Mouse (Mus musculus) forebrain, embryonic 15.5 days (tissue): ENCODE measurements around the gene Mrgpra2a. TPM values are rescaled to one million over a fixed set of nuclear protein-coding genes. Genes with fewer than 3 reads are reported as not detected.
"Not testable (repeated sequence)": the region's sequence is repeated elsewhere in the genome, so short reads cannot be mapped to it uniquely, and the experiment has no call there.

Experiments
- ATAC-seq: fragments of 200-750 bp; cut with Nextera tagmentation; replicated peaks from 2 replicates; pipeline ENCODE4 v1.8.0; 2017; ENCODE audit warnings: mild to moderate bottlenecking, moderate TSS enrichment, moderate library complexity
- H3K27ac ChIP-seq: fragments of 300-500 bp; sonication (generic); replicated peaks from 2 replicates; pipeline ENCODE4 v1.5.1; 2015; ENCODE audit warnings: mild to moderate bottlenecking, inconsistent platforms
- H3K27me3 ChIP-seq: fragments of 300-500 bp; sonication (generic); 2 replicates; pipeline ENCODE4 v1.6.1; 2015; ENCODE audit warnings: inconsistent platforms
- H3K36me3 ChIP-seq: fragments of 300-500 bp; sonication (generic); 2 replicates; pipeline ENCODE4 v1.6.1; 2015; ENCODE audit warnings: mild to moderate bottlenecking, inconsistent platforms
- H3K4me1 ChIP-seq: fragments of 300-500 bp; sonication (generic); 2 replicates; pipeline ENCODE4 v1.6.1; 2015; ENCODE audit warnings: inconsistent platforms
- H3K4me2 ChIP-seq: fragments of 300-500 bp; sonication (generic); replicated peaks from 2 replicates; pipeline ENCODE4 v1.6.1; 2015; ENCODE audit warnings: mild to moderate bottlenecking, inconsistent platforms
- H3K4me3 ChIP-seq: fragments of 300-500 bp; sonication (generic); 2 replicates; pipeline ENCODE4 v1.5.1; 2015; ENCODE audit warnings: mild to moderate bottlenecking, inconsistent platforms
- H3K9ac ChIP-seq: fragments of 300-500 bp; sonication (generic); replicated peaks from 2 replicates; pipeline ENCODE4 v1.6.1; 2015; ENCODE audit warnings: mild to moderate bottlenecking, inconsistent platforms
- H3K9me3 ChIP-seq: fragments of 300-500 bp; sonication (generic); 2 replicates; pipeline ENCODE4 v1.6.1; 2016; ENCODE audit warnings: inconsistent platforms
- WGBS: fragments of 180-500 bp; shearing (Covaris S2); methylation state at CpG from one replicate; pipeline ENCODE4 v1.1.7; 2015; ENCODE audit warnings: mixed read lengths; 5-methylcytosine and 5-hydroxymethylcytosine counted together
- polyA plus RNA-seq: library from polyadenylated mRNA; unstranded; fragments of >200 nt; fragmentation: Nextera tagmentation; extraction: Ambion mirVana; gene quantifications from 2 replicates; pipeline ENCODE4 v1.2.1, GENCODE M21; 2015

The Mrgpra2a gene
- not detected in 2 replicates for polyA plus RNA-seq

DNA sequence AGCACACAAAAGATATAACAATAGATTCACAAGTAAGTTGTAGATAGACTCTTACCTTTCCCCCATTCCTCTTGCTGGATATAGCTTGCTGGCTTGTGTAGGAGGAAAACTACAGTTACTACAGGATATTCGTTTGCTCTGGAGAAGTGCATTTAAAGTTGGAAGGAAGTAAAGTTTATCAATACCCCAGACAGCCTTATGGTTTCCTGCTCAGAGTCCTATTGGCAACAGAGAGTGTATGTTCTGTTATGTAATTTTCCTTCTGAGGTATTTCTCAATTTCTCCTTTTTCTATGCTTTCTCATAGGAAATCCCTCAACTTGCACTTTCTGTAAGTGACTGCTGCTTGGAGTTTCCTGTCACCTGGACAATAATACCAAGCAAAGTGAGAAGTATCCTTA is at the start of gene Mrgpra2a:
TSS of gene Mrgpra2a (minus strand) at position 125 of the 400 bp plus-strand sequence.
- ATAC-seq: not testable (repeated sequence)
- WGBS: no CpG with 5 or more reads among the region's 1 CpGs

DNA sequence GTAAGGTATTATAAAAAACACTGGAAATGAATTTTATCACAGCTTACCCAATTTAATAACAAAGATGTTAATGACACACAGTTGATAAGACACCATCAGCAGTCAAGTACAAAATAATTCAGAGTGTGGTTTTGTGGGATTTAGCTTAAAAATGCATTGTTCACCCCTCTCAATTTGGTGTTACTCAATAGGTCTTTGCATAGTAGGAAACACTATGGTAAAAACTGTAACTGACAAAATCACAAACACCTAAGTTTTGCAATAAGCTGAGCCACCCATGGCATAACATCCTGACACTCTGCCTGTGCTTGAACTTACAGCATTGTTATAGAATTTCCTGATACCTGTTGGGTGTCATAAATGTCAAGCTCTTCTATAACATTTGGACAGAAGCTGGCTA is 39.3 kb upstream of the Mrgpra2a start:
- not testable (repeated sequence) for H3K4me1 ChIP-seq, H3K4me2 ChIP-seq, H3K4me3 ChIP-seq, H3K9me3 ChIP-seq, H3K36me3 ChIP-seq, H3K27ac ChIP-seq, H3K9ac ChIP-seq, ATAC-seq, H3K27me3 ChIP-seq

More for the DNA sequence above, at the start of gene Mrgpra2a:
- not testable (repeated sequence) for H3K27me3 ChIP-seq, H3K9ac ChIP-seq, H3K9me3 ChIP-seq, H3K36me3 ChIP-seq, H3K4me2 ChIP-seq, H3K27ac ChIP-seq, H3K4me1 ChIP-seq, H3K4me3 ChIP-seq

DNA sequence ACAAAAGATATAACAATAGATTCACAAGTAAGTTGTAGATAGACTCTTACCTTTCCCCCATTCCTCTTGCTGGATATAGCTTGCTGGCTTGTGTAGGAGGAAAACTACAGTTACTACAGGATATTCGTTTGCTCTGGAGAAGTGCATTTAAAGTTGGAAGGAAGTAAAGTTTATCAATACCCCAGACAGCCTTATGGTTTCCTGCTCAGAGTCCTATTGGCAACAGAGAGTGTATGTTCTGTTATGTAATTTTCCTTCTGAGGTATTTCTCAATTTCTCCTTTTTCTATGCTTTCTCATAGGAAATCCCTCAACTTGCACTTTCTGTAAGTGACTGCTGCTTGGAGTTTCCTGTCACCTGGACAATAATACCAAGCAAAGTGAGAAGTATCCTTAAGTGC is 37.5 kb upstream of the Mrgpra2a start:
- not testable (repeated sequence) for H3K9ac ChIP-seq, H3K27me3 ChIP-seq, H3K9me3 ChIP-seq, H3K4me3 ChIP-seq, H3K4me1 ChIP-seq, H3K36me3 ChIP-seq, H3K4me2 ChIP-seq, H3K27ac ChIP-seq, ATAC-seq
- WGBS: no CpG with 5 or more reads among the region's 1 CpGs

GRCm38 (mm10) chr7:47483181-47483580 is 31.2 kb upstream of the Mrgpra2a start:
- H3K27me3 ChIP-seq, H3K4me3 ChIP-seq, ATAC-seq, H3K4me1 ChIP-seq, H3K9me3 ChIP-seq, H3K9ac ChIP-seq, H3K36me3 ChIP-seq, H3K4me2 ChIP-seq, H3K27ac ChIP-seq: not testable (repeated sequence)

DNA sequence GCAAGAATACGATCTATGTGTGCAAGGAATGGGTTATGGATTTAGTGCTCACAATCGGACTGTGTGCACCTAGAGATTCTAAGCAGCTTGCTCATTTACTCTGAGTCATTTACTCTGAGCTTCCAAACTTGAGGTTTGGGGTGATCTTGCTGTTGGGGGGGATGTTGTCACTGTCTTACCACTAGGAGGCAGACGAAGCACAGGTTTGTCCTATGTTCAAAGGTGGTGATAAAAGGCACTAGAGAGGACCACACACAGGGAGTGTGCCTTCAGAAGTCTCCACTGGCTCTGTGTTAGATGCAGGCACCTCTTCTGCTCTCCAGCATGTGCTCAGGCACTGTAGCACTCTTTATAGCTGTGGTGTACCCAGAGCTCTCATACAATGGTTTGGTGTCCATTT is 22.0 kb upstream of the Mrgpra2a start:
- not testable (repeated sequence) for H3K9ac ChIP-seq, H3K27me3 ChIP-seq, ATAC-seq, H3K9me3 ChIP-seq, H3K4me3 ChIP-seq, H3K4me2 ChIP-seq, H3K4me1 ChIP-seq, H3K36me3 ChIP-seq, H3K27ac ChIP-seq
- 30% methylated on average over 1 of the region's 3 CpGs for WGBS

GRCm38 (mm10) chr7:47465278-47465981 is 13.5 kb upstream of the Mrgpra2a start:
- H3K4me2 ChIP-seq, H3K4me3 ChIP-seq, H3K4me1 ChIP-seq, H3K27me3 ChIP-seq, H3K9ac ChIP-seq, ATAC-seq, H3K36me3 ChIP-seq, H3K27ac ChIP-seq, H3K9me3 ChIP-seq: not testable (repeated sequence)

DNA sequence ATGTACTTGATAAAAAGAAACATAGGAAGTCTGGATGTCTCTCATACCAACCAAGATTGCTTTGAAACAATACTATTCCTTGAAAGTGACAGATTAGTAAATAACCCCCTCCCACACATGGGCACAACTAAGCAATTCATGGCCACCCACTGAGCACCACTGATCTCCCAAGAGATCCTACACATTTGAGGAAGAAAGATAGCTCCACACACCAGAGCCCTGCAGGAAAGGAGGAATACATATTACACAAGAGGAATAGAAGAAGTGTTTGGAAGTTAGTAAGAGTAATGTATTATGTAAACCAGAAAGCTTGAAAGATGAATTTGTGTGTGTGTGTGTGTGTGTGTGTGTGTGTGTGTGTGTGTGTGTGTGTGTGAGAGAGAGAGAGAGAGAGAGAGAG is 6.2 kb downstream of the Mrgpra2a start:
- ATAC-seq, H3K9me3 ChIP-seq, H3K4me1 ChIP-seq, H3K4me3 ChIP-seq, H3K4me2 ChIP-seq, H3K36me3 ChIP-seq, H3K27me3 ChIP-seq, H3K27ac ChIP-seq, H3K9ac ChIP-seq: not testable (repeated sequence)

DNA sequence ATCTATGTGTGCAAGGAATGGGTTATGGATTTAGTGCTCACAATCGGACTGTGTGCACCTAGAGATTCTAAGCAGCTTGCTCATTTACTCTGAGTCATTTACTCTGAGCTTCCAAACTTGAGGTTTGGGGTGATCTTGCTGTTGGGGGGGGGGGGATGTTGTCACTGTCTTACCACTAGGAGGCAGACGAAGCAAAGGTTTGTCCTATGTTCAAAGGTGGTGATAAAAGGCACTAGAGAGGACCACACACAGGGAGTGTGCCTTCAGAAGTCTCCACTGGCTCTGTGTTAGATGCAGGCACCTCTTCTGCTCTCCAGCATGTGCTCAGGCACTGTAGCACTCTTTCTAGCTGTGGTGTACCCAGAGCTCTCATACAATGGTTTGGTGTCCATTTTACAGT is 15.5 kb downstream of the Mrgpra2a start:
- H3K4me1 ChIP-seq, H3K27me3 ChIP-seq, H3K4me2 ChIP-seq, H3K36me3 ChIP-seq, H3K4me3 ChIP-seq, H3K9me3 ChIP-seq, ATAC-seq, H3K27ac ChIP-seq, H3K9ac ChIP-seq: not testable (repeated sequence)
- WGBS: 33% methylated on average over 1 of the region's 2 CpGs

GRCm38 (mm10) chr7:47427815-47428508 is 24.0 kb downstream of the Mrgpra2a start:
- not testable (repeated sequence) for H3K4me1 ChIP-seq

DNA sequence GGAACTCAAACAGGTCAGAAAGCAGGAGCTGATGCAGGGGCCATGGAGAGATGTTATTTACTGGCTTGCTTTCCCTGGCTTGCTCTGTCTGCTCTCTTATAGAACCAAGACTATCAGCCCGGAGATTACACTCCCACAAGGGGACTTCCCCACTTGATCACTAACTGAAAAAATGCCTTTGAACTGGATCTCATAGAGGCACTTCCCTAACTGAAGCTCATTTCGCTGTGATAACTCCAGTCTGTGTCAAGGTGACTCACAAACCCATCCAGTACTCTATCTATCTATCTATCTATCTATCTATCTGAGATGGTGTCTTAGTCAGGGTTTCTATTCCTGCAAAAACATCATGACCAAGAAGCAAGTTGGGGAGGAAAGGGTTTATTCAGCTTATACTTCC is 41.3 kb downstream of the Mrgpra2a start:
- Histone ChIP-seq H3K9ac (no peak overlapping the region), H3K4me2 (no peak overlapping the region), H3K36me3 (no peaks in the 10 kb centered on the region), H3K9me3 (peaks cover 6% of the 10 kb centered on the region; the same call in 1 of the 2 replicates), H3K27ac (no peak overlapping the region), H3K4me3 (no peak overlapping the region), H3K4me1 (no peaks in the 10 kb centered on the region), H3K27me3 (no peaks in the 10 kb centered on the region)
- WGBS: 62% methylated on average over 2 of the region's 2 CpGs
- no peak for ATAC-seq

More at GRCm38 (mm10) chr7:47427815-47428508, 24.0 kb downstream of the Mrgpra2a start:
- not testable (repeated sequence) for H3K4me2 ChIP-seq, H3K36me3 ChIP-seq, H3K9me3 ChIP-seq, H3K27ac ChIP-seq, H3K27me3 ChIP-seq, H3K9ac ChIP-seq, H3K4me3 ChIP-seq, ATAC-seq

DNA sequence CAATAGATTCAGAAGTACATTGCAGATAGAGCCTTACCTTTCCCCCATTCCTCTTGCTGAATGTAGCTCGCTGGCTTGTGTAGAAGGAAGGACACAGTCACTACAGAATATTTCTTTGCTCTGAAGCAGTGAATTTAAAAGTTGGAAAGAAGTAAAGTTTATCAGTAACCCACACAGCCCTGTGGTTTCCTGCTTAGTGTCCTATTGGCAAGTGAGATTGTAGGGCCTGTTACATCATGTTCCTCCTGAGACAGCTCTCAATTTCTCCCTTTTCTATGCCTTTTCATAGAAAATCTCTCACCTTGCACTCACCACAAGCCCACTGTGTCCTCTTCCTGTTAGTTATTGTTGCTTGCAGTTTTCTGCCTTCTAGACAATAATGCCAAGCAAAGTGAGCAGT is 42.4 kb downstream of the Mrgpra2a start:
- no peaks in the 10 kb centered on the region for H3K36me3 ChIP-seq
- H3K9me3 ChIP-seq: peaks cover 6% of the 10 kb centered on the region; the same call in 1 of the 2 replicates
- H3K4me2 ChIP-seq: no peak overlapping the region
- WGBS: 43% methylated on average over 1 of the region's 1 CpGs
- H3K27ac ChIP-seq: no peak overlapping the region
- no peak overlapping the region for H3K4me3 ChIP-seq
- ATAC-seq: no peak
- no peak overlapping the region for H3K9ac ChIP-seq
- H3K27me3 ChIP-seq: no peaks in the 10 kb centered on the region
- H3K4me1 ChIP-seq: no peaks in the 10 kb centered on the region

DNA sequence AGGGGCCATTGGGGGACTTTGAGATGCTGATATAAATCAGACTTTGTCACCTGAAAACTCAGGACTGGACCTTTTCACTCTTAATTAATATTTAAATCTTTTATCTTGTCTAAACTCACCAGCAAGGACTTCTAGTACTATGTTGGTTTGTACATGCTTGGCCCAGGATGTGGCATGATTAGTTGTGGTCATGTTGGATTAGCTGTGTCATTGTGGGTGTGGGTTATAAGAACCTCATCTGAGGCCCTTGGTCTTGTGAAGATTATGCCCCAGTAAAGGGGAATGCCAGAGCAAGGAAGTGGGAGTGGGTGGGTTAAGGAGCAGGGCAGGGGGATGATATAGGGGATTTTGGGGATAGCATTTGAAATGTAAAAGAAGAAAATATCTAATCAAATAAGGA is 50.8 kb downstream of the Mrgpra2a start:
- peaks cover 15% of the 10 kb centered on the region for H3K9me3 ChIP-seq
- H3K27me3 ChIP-seq: no peaks in the 10 kb centered on the region
- no peaks in the 10 kb centered on the region for H3K4me1 ChIP-seq
- ATAC-seq: no peak
- no peak overlapping the region for H3K27ac ChIP-seq
- H3K36me3 ChIP-seq: no peaks in the 10 kb centered on the region
- H3K4me3 ChIP-seq: no peak overlapping the region
- no peak overlapping the region for H3K4me2 ChIP-seq
- no peak overlapping the region for H3K9ac ChIP-seq
